Mouse (Mus musculus): ENCODE results near the gene Irgc1. TPM values are rescaled to one million over a fixed set of nuclear protein-coding genes. Genes with fewer than 3 reads are reported as not detected.
"Not testable (repeated sequence)": the region's sequence is repeated elsewhere in the genome, so short reads cannot be mapped to it uniquely, and the experiment has no call there.

The Irgc1 gene
- polyA plus RNA-seq, 1 experiment from 2014 or later = not detected

- H3K4me3 ChIP-seq = no peak overlapping the region
- H3K4me1 ChIP-seq = no peaks in the 10 kb centered on the region
- H3K27me3 ChIP-seq = no peaks in the 10 kb centered on the region
- no peak overlapping the region for H3K27ac ChIP-seq
- 70% methylated on average over 9 of the region's 9 CpGs for WGBS
- no peak overlapping the region for H3K9ac ChIP-seq
- H3K36me3 ChIP-seq = peaks cover 18% of the 10 kb centered on the region
- no peak for ATAC-seq (ENCODE audit: borderline replicate concordance, extremely low read depth, low FRiP score, low TSS enrichment)
- no peak overlapping the region for H3K4me2 ChIP-seq
- no peaks in the 10 kb centered on the region for H3K9me3 ChIP-seq
Measured at GRCm38 (mm10) chr7:24408186-24408585, 43.9 kb downstream of the Irgc1 start.

GRCm38 (mm10) chr7:24406528-24407344, 45.4 kb downstream of the Irgc1 start:
- Histone ChIP-seq H3K4me1 (no peaks in the 10 kb centered on the region), H3K27ac (no peak overlapping the region), H3K4me2 (no peak overlapping the region), H3K36me3 (peaks cover 22% of the 10 kb centered on the region), H3K9me3 (no peaks in the 10 kb centered on the region), H3K9ac (no peak overlapping the region), H3K4me3 (no peak overlapping the region), H3K27me3 (no peaks in the 10 kb centered on the region)
- ATAC-seq (ENCODE audit: borderline replicate concordance, extremely low read depth, low FRiP score, low TSS enrichment) = peak; percentile 53; the same call in 1 of the 2 replicates
- WGBS = 40% methylated on average over 5 of the region's 5 CpGs

GRCm38 (mm10) chr7:24405649-24406048, 46.4 kb downstream of the Irgc1 start:
- H3K9ac ChIP-seq = no peak overlapping the region
- no peaks in the 10 kb centered on the region for H3K27me3 ChIP-seq
- 89% methylated on average over 13 of the region's 13 CpGs for WGBS
- peaks cover 22% of the 10 kb centered on the region for H3K36me3 ChIP-seq
- H3K4me3 ChIP-seq = no peak overlapping the region
- no peak overlapping the region for H3K27ac ChIP-seq
- no peaks in the 10 kb centered on the region for H3K4me1 ChIP-seq
- no peaks in the 10 kb centered on the region for H3K9me3 ChIP-seq
- no peak for ATAC-seq (ENCODE audit: borderline replicate concordance, extremely low read depth, low FRiP score, low TSS enrichment)
- no peak overlapping the region for H3K4me2 ChIP-seq

- 97% methylated on average over 9 of the region's 9 CpGs for WGBS
- ATAC-seq (ENCODE audit: borderline replicate concordance, extremely low read depth, low FRiP score, low TSS enrichment) = no peak
Measured at GRCm38 (mm10) chr7:24402851-24403250, 49.2 kb downstream of the Irgc1 start.

GRCm38 (mm10) chr7:24400489-24400888, 51.6 kb downstream of the Irgc1 start:
- not testable (repeated sequence) for H3K27ac ChIP-seq; ATAC-seq (ENCODE audit: borderline replicate concordance, extremely low read depth, low FRiP score, low TSS enrichment); H3K4me1 ChIP-seq; H3K9me3 ChIP-seq; H3K27me3 ChIP-seq; H3K9ac ChIP-seq
- H3K36me3 ChIP-seq = peaks cover 12% of the 10 kb centered on the region
- H3K4me3 ChIP-seq = peak overlapping the region; percentile 61
- WGBS = 88% methylated on average over 4 of the region's 4 CpGs
- H3K4me2 ChIP-seq = peak overlapping the region; percentile 63

More at GRCm38 (mm10) chr7:24402851-24403250, 49.2 kb downstream of the Irgc1 start:
- H3K4me3 ChIP-seq = no peak overlapping the region
- no peaks in the 10 kb centered on the region for H3K9me3 ChIP-seq
- H3K27me3 ChIP-seq = no peaks in the 10 kb centered on the region
- no peak overlapping the region for H3K27ac ChIP-seq
- H3K36me3 ChIP-seq = peaks cover 22% of the 10 kb centered on the region
- no peak overlapping the region for H3K4me2 ChIP-seq
- no peaks in the 10 kb centered on the region for H3K4me1 ChIP-seq
- no peak overlapping the region for H3K9ac ChIP-seq

- H3K9me3 ChIP-seq = no peaks in the 10 kb centered on the region
- H3K4me1 ChIP-seq = no peaks in the 10 kb centered on the region
- 15% methylated on average over 3 of the region's 3 CpGs for WGBS
- H3K4me2 ChIP-seq = peak overlapping the region; percentile 63
- peak overlapping the region; percentile 61 for H3K4me3 ChIP-seq
- no peaks in the 10 kb centered on the region for H3K27me3 ChIP-seq
- peak overlapping the region; percentile 97 for H3K27ac ChIP-seq
- H3K9ac ChIP-seq = peak overlapping the region; percentile 72
- ATAC-seq (ENCODE audit: borderline replicate concordance, extremely low read depth, low FRiP score, low TSS enrichment) = no peak
- peaks cover 8% of the 10 kb centered on the region for H3K36me3 ChIP-seq
Measured at GRCm38 (mm10) chr7:24400082-24400452, 52.0 kb downstream of the Irgc1 start.

GRCm38 (mm10) chr7:24399256-24400081, 52.6 kb downstream of the Irgc1 start, which contains the start of gene Smg9:
Gene Smg9 (plus strand): TSS chr7:24399619.
- Histone ChIP-seq H3K36me3 (peaks cover 4% of the 10 kb centered on the region; the same call in 1 of the 2 replicates), H3K27ac (peak within 1 kb of the TSS; percentile 97), H3K9me3 (no peaks in the 10 kb centered on the region), H3K4me2 (peak within 1 kb of the TSS; percentile 63), H3K4me1 (no peaks in the 10 kb centered on the region), H3K4me3 (peak within 1 kb of the TSS; percentile 61), H3K9ac (peak within 1 kb of the TSS; percentile 72), H3K27me3 (no peaks in the 10 kb centered on the region)
- ATAC-seq (ENCODE audit: borderline replicate concordance, extremely low read depth, low FRiP score, low TSS enrichment) = peak; percentile 95
- WGBS = 1% methylated on average over 66 of the region's 66 CpGs

GRCm38 (mm10) chr7:24398364-24398913, 53.7 kb downstream of the Irgc1 start:
- no peaks in the 10 kb centered on the region for H3K27me3 ChIP-seq
- H3K4me3 ChIP-seq = no peak overlapping the region
- ATAC-seq (ENCODE audit: borderline replicate concordance, extremely low read depth, low FRiP score, low TSS enrichment) = no peak
- no peaks in the 10 kb centered on the region for H3K9me3 ChIP-seq
- 90% methylated on average over 8 of the region's 8 CpGs for WGBS
- H3K4me2 ChIP-seq = no peak overlapping the region
- no peak overlapping the region for H3K9ac ChIP-seq
- H3K27ac ChIP-seq = no peak overlapping the region
- H3K36me3 ChIP-seq = peaks cover 4% of the 10 kb centered on the region; the same call in 1 of the 2 replicates
- H3K4me1 ChIP-seq = no peaks in the 10 kb centered on the region

- H3K27ac ChIP-seq = no peak overlapping the region
- no peaks in the 10 kb centered on the region for H3K36me3 ChIP-seq
- ATAC-seq (ENCODE audit: borderline replicate concordance, extremely low read depth, low FRiP score, low TSS enrichment) = no peak
- H3K4me3 ChIP-seq = no peak overlapping the region
- H3K4me1 ChIP-seq = no peaks in the 10 kb centered on the region; the same call in 1 of the 2 replicates
- H3K9me3 ChIP-seq = no peaks in the 10 kb centered on the region
- no peak overlapping the region for H3K4me2 ChIP-seq
- 58% methylated on average over 11 of the region's 11 CpGs for WGBS
- no peak overlapping the region for H3K9ac ChIP-seq
- no peaks in the 10 kb centered on the region for H3K27me3 ChIP-seq
Measured at GRCm38 (mm10) chr7:24396832-24397231, 55.3 kb downstream of the Irgc1 start.

- ATAC-seq (ENCODE audit: borderline replicate concordance, extremely low read depth, low FRiP score, low TSS enrichment) = no peak
- Histone ChIP-seq H3K9me3 (no peaks in the 10 kb centered on the region), H3K9ac (no peak overlapping the region), H3K4me2 (no peak overlapping the region), H3K4me1 (peaks cover 6% of the 10 kb centered on the region), H3K4me3 (no peak overlapping the region), H3K36me3 (no peaks in the 10 kb centered on the region), H3K27me3 (no peaks in the 10 kb centered on the region), H3K27ac (no peak overlapping the region)
- 72% methylated on average over 15 of the region's 15 CpGs for WGBS
Measured at GRCm38 (mm10) chr7:24394475-24395161, 57.5 kb downstream of the Irgc1 start.

GRCm38 (mm10) chr7:24394054-24394453, 58.0 kb downstream of the Irgc1 start:
- Histone ChIP-seq H3K9ac (no peak overlapping the region), H3K4me1 (peaks cover 6% of the 10 kb centered on the region), H3K27me3 (no peaks in the 10 kb centered on the region), H3K27ac (no peak overlapping the region), H3K4me2 (no peak overlapping the region), H3K4me3 (no peak overlapping the region), H3K9me3 (no peaks in the 10 kb centered on the region), H3K36me3 (no peaks in the 10 kb centered on the region)
- 76% methylated on average over 3 of the region's 3 CpGs for WGBS
- no peak for ATAC-seq (ENCODE audit: borderline replicate concordance, extremely low read depth, low FRiP score, low TSS enrichment)
